Mouse (Mus musculus) neural tube, embryonic 14.5 days (tissue): Measurements from ENCODE around the gene Skint10. TPM values are rescaled to one million over a fixed set of nuclear protein-coding genes. Genes with fewer than 3 reads are reported as not detected.

Experiments
- ATAC-seq: fragments of 200-750 bp; cut with Nextera tagmentation; 2 replicates; pipeline ENCODE4 v1.8.0; 2017; ENCODE audit warnings: low read depth, mild to moderate bottlenecking, moderate TSS enrichment, moderate library complexity
- H3K27ac ChIP-seq: fragments of 300-500 bp; sonication (generic); 2 replicates; pipeline ENCODE4 v1.5.1; 2014; ENCODE audit warnings: low read depth, mild to moderate bottlenecking, control low read depth, low read length, moderate library complexity, mixed read lengths
- H3K27me3 ChIP-seq: fragments of 300-500 bp; sonication (generic); 2 replicates; pipeline ENCODE4 v1.6.1; 2014; ENCODE audit warnings: low read length; ENCODE audit not compliant: control insufficient read depth, insufficient read depth
- H3K36me3 ChIP-seq: fragments of 300-500 bp; sonication (generic); 2 replicates; pipeline ENCODE4 v1.6.1; 2014; ENCODE audit warnings: low read length, mixed read lengths; ENCODE audit not compliant: control insufficient read depth, insufficient read depth
- H3K4me1 ChIP-seq: fragments of 300-500 bp; sonication (generic); 2 replicates; pipeline ENCODE4 v1.6.1; 2014; ENCODE audit warnings: low read length; ENCODE audit not compliant: control insufficient read depth, insufficient read depth
- H3K4me2 ChIP-seq: fragments of 300-500 bp; sonication (generic); 2 replicates; pipeline ENCODE4 v1.6.1; 2014; ENCODE audit warnings: mild to moderate bottlenecking, low read depth, low read length, control low read depth
- H3K4me3 ChIP-seq: fragments of 300-500 bp; sonication (generic); 2 replicates; pipeline ENCODE4 v1.5.1; 2014; ENCODE audit warnings: low read depth, low read length, control low read depth, mixed read lengths
- H3K9ac ChIP-seq: fragments of 300-500 bp; sonication (generic); replicated peaks from 2 replicates; pipeline ENCODE4 v1.6.1; 2014; ENCODE audit warnings: low read depth, mild to moderate bottlenecking, control low read depth, low read length, mixed read lengths
- H3K9me3 ChIP-seq: fragments of 300-500 bp; sonication (generic); 2 replicates; pipeline ENCODE4 v1.6.1; 2016; ENCODE audit warnings: low read length; ENCODE audit not compliant: control insufficient read depth
- WGBS: fragments of 180-500 bp; shearing (Covaris S2); extraction: QIAGEN DNeasy Blood & Tissue Kit; methylation state at CpG from one replicate; pipeline ENCODE4 v1.1.7; 2014; 5-methylcytosine and 5-hydroxymethylcytosine counted together
- polyA plus RNA-seq: library from polyadenylated mRNA; unstranded; fragments of >200 nt; fragmentation: Nextera tagmentation; extraction: Ambion mirVana; gene quantifications from 2 replicates; pipeline ENCODE4 v1.2.1, GENCODE M21; 2014

The Skint10 gene
- polyA plus RNA-seq, result not detected in 2 replicates

GRCm38 (mm10) chr4:112774766-112775165, at the start of gene Skint10:
Gene Skint10, minus strand, starts transcription at chr4:112774866.
- H3K4me3 ChIP-seq, result no peak within 1 kb of the TSS
- no peak within 1 kb of the TSS for H3K4me2 ChIP-seq
- H3K9me3 ChIP-seq, result no peaks in the 10 kb centered on the region; the same call in none of the 2 replicates
- WGBS, result 83% methylated on average over 1 of the region's 1 CpGs
- ATAC-seq, result no peak
- H3K36me3 ChIP-seq, result no peaks in the 10 kb centered on the region
- H3K27ac ChIP-seq, result no peak within 1 kb of the TSS
- H3K4me1 ChIP-seq, result no peaks in the 10 kb centered on the region
- no peaks in the 10 kb centered on the region for H3K27me3 ChIP-seq
- no peak within 1 kb of the TSS for H3K9ac ChIP-seq

- no peaks in the 10 kb centered on the region for H3K36me3 ChIP-seq
- no peak overlapping the region for H3K27ac ChIP-seq
- H3K4me3 ChIP-seq, result no peak overlapping the region
- no peaks in the 10 kb centered on the region for H3K27me3 ChIP-seq
- H3K4me1 ChIP-seq, result no peaks in the 10 kb centered on the region
- no peak overlapping the region for H3K9ac ChIP-seq
- ATAC-seq, result no peak
- 3% methylated on average over 1 of the region's 1 CpGs for WGBS
- no peaks in the 10 kb centered on the region for H3K9me3 ChIP-seq
- no peak overlapping the region for H3K4me2 ChIP-seq
Measured at GRCm38 (mm10) chr4:112790646-112791045, 16.0 kb upstream of the Skint10 start.

Other genes with a start within 250 kb of the Skint10 start
- not detected in 2 replicates for gene Skint2, start 217.7 kb downstream of the Skint10 start, polyA plus RNA-seq